Mouse (Mus musculus): Measurements from ENCODE around the gene Rftn1.
"Not testable (repeated sequence)": the region's sequence is repeated elsewhere in the genome, so short reads cannot be mapped to it uniquely, and the experiment has no call there.

Gene Rftn1

GRCm38 (mm10) chr17:50190131-50191015 is at the start of gene Rftn1:
TSS of gene Rftn1 (minus strand) at chr17:50190674.
- peak; percentile 53 for DNase-seq (ENCODE audit: low spot score)

- DNase-seq (ENCODE audit: low spot score) = no peak
Measured at GRCm38 (mm10) chr17:50237818-50238610, 47.5 kb upstream of the Rftn1 start.

GRCm38 (mm10) chr17:50237436-50237709 is 46.9 kb upstream of the Rftn1 start:
- DNase-seq (ENCODE audit: low spot score) = peak; percentile 72

- no peak for DNase-seq (ENCODE audit: low spot score)
Measured at GRCm38 (mm10) chr17:50236702-50237435, 46.4 kb upstream of the Rftn1 start.

- DNase-seq (ENCODE audit: low spot score) = no peak
Measured at GRCm38 (mm10) chr17:50235943-50236701, 45.6 kb upstream of the Rftn1 start.

GRCm38 (mm10) chr17:50233956-50234355 is 43.5 kb upstream of the Rftn1 start:
- no peak for DNase-seq (ENCODE audit: low spot score)

GRCm38 (mm10) chr17:50232821-50233220 is 42.3 kb upstream of the Rftn1 start:
- DNase-seq (ENCODE audit: low spot score) = no peak

GRCm38 (mm10) chr17:50231206-50231605 is 40.7 kb upstream of the Rftn1 start:
- no peak for DNase-seq (ENCODE audit: low spot score)

GRCm38 (mm10) chr17:50229534-50229933 is 39.1 kb upstream of the Rftn1 start:
- DNase-seq (ENCODE audit: low spot score) = no peak

- DNase-seq (ENCODE audit: low spot score) = no peak
Measured at GRCm38 (mm10) chr17:50227366-50227765, 36.9 kb upstream of the Rftn1 start.

- DNase-seq (ENCODE audit: low spot score) = no peak
Measured at GRCm38 (mm10) chr17:50224718-50225117, 34.2 kb upstream of the Rftn1 start.

- no peak for DNase-seq (ENCODE audit: low spot score)
Measured at GRCm38 (mm10) chr17:50217978-50218377, 27.5 kb upstream of the Rftn1 start.

GRCm38 (mm10) chr17:50215104-50215503 is 24.6 kb upstream of the Rftn1 start:
- no peak for DNase-seq (ENCODE audit: low spot score)

- no peak for DNase-seq (ENCODE audit: low spot score)
Measured at GRCm38 (mm10) chr17:50213117-50213516, 22.6 kb upstream of the Rftn1 start.

GRCm38 (mm10) chr17:50211816-50212215 is 21.3 kb upstream of the Rftn1 start:
- DNase-seq (ENCODE audit: low spot score) = no peak

GRCm38 (mm10) chr17:50209831-50210230 is 19.4 kb upstream of the Rftn1 start:
- DNase-seq (ENCODE audit: low spot score) = no peak

GRCm38 (mm10) chr17:50208137-50209045 is 17.9 kb upstream of the Rftn1 start:
- DNase-seq (ENCODE audit: low spot score) = no peak

- DNase-seq (ENCODE audit: low spot score) = not testable (repeated sequence)
Measured at GRCm38 (mm10) chr17:50206262-50206661, 15.8 kb upstream of the Rftn1 start.

GRCm38 (mm10) chr17:50205840-50206239 is 15.4 kb upstream of the Rftn1 start:
- not testable (repeated sequence) for DNase-seq (ENCODE audit: low spot score)

GRCm38 (mm10) chr17:50205152-50205782 is 14.8 kb upstream of the Rftn1 start:
- no peak for DNase-seq (ENCODE audit: low spot score)
